Mouse (Mus musculus) testis, adult 2 months (tissue): ENCODE measurements around the gene Ctsll3. TPM values are rescaled to one million over a fixed set of nuclear protein-coding genes. Genes with fewer than 3 reads are reported as not detected.

Source experiments
- H3K27ac ChIP-seq: fragments of 200-500 bp; 2 replicates; pipeline ENCODE4 v1.5.1; 2012; ENCODE audit warnings: low read depth, low read length; ENCODE audit not compliant: control insufficient read depth, insufficient read depth
- H3K27me3 ChIP-seq: fragments of 200-500 bp; 2 replicates; pipeline ENCODE4 v1.6.1; 2012; ENCODE audit warnings: mild to moderate bottlenecking, low read length, moderate library complexity; ENCODE audit not compliant: control insufficient read depth, insufficient read depth
- H3K36me3 ChIP-seq: fragments of 200-500 bp; 2 replicates; pipeline ENCODE4 v1.6.1; 2012; ENCODE audit warnings: mild to moderate bottlenecking, low read length; ENCODE audit not compliant: control insufficient read depth, insufficient read depth
- H3K4me1 ChIP-seq: fragments of 200-500 bp; 2 replicates; pipeline ENCODE4 v1.6.1; 2012; ENCODE audit warnings: low read length; ENCODE audit not compliant: control insufficient read depth, insufficient read depth
- H3K4me3 ChIP-seq: fragments of 200-500 bp; 2 replicates; pipeline ENCODE4 v1.5.1; 2012; ENCODE audit warnings: low read depth, mild to moderate bottlenecking, low read length, moderate library complexity, mixed read lengths; ENCODE audit not compliant: control insufficient read depth
- CTCF ChIP-seq: fragments of 200-500 bp; IDR thresholded peaks from 2 replicates; pipeline ENCODE4 v1.5.1; 2012; ENCODE audit warnings: low read depth, mild to moderate bottlenecking, inconsistent platforms, low read length, moderate library complexity; ENCODE audit not compliant: control insufficient read depth, insufficient read depth, insufficient replicate concordance
- POLR2A ChIP-seq: fragments of 200-500 bp; IDR thresholded peaks from 2 replicates; pipeline ENCODE4 v1.6.1; 2012; ENCODE audit warnings: low read depth, mild to moderate bottlenecking, inconsistent platforms, low read length, moderate library complexity; ENCODE audit not compliant: control insufficient read depth
- polyA plus RNA-seq: library from polyadenylated mRNA; depleted of rRNA; stranded (reverse); fragments of >200 nt; gene quantifications from 2 replicates; pipeline ENCODE4 v1.2.3, GENCODE M21; 2012

The Ctsll3 gene
- polyA plus RNA-seq, 1 experiment: not detected

GRCm38 (mm10) chr13:60819469-60819868, 16.8 kb upstream of the Ctsll3 start:
- H3K27me3 ChIP-seq: no peaks in the 10 kb centered on the region
- H3K4me1 ChIP-seq: no peaks in the 10 kb centered on the region
- H3K27ac ChIP-seq: no peak overlapping the region
- TF ChIP-seq POLR2A (no peak), CTCF (peak; percentile 48; the same call in 1 of the 2 replicates)
- no peaks in the 10 kb centered on the region for H3K36me3 ChIP-seq
- no peak overlapping the region for H3K4me3 ChIP-seq

- H3K4me3 ChIP-seq: no peak overlapping the region
- H3K27ac ChIP-seq: no peak overlapping the region
- H3K4me1 ChIP-seq: no peaks in the 10 kb centered on the region
- H3K36me3 ChIP-seq: no peaks in the 10 kb centered on the region
- TF ChIP-seq CTCF (no peak), POLR2A (no peak)
- H3K27me3 ChIP-seq: no peaks in the 10 kb centered on the region
Observed at GRCm38 (mm10) chr13:60813722-60814121, 11.1 kb upstream of the Ctsll3 start.

- Histone ChIP-seq H3K27ac (no peak overlapping the region), H3K36me3 (no peaks in the 10 kb centered on the region), H3K4me3 (no peak overlapping the region), H3K4me1 (no peaks in the 10 kb centered on the region), H3K27me3 (no peaks in the 10 kb centered on the region)
- TF ChIP-seq POLR2A: no peak
- no peak for TF ChIP-seq CTCF
Observed at GRCm38 (mm10) chr13:60812768-60813167, 10.1 kb upstream of the Ctsll3 start.

- Histone ChIP-seq H3K27me3 (no peaks in the 10 kb centered on the region), H3K4me3 (no peak overlapping the region), H3K27ac (no peak overlapping the region), H3K4me1 (no peaks in the 10 kb centered on the region), H3K36me3 (no peaks in the 10 kb centered on the region)
- TF ChIP-seq CTCF (no peak), POLR2A (no peak)
Observed at GRCm38 (mm10) chr13:60809690-60810089, 7.0 kb upstream of the Ctsll3 start.

GRCm38 (mm10) chr13:60789466-60789865, 13.2 kb downstream of the Ctsll3 start:
- H3K4me3 ChIP-seq: no peak overlapping the region
- TF ChIP-seq POLR2A: no peak
- no peak for TF ChIP-seq CTCF
- no peak overlapping the region for H3K27ac ChIP-seq
- H3K4me1 ChIP-seq: peaks cover 7% of the 10 kb centered on the region
- H3K36me3 ChIP-seq: no peaks in the 10 kb centered on the region
- H3K27me3 ChIP-seq: no peaks in the 10 kb centered on the region

GRCm38 (mm10) chr13:60786264-60786663, 16.4 kb downstream of the Ctsll3 start, which contains the start of gene BC051665:
BC051665 (minus strand) TSS chr13:60786364.
- Histone ChIP-seq H3K27me3 (no peaks in the 10 kb centered on the region), H3K4me3 (no peak within 1 kb of the TSS), H3K4me1 (peaks cover 7% of the 10 kb centered on the region), H3K36me3 (no peaks in the 10 kb centered on the region), H3K27ac (no peak within 1 kb of the TSS)
- TF ChIP-seq CTCF (no peak), POLR2A (no peak)

- H3K4me3 ChIP-seq: no peak overlapping the region
- H3K27ac ChIP-seq: no peak overlapping the region
- no peaks in the 10 kb centered on the region for H3K27me3 ChIP-seq
- H3K36me3 ChIP-seq: no peaks in the 10 kb centered on the region
- TF ChIP-seq CTCF (no peak), POLR2A (no peak)
- H3K4me1 ChIP-seq: peaks cover 7% of the 10 kb centered on the region
Observed at GRCm38 (mm10) chr13:60783301-60783700, 19.3 kb downstream of the Ctsll3 start.

GRCm38 (mm10) chr13:60780534-60780933, 22.1 kb downstream of the Ctsll3 start:
- Histone ChIP-seq H3K4me1 (no peaks in the 10 kb centered on the region), H3K4me3 (no peak overlapping the region; the same call in 1 of the 2 replicates), H3K27ac (no peak overlapping the region), H3K27me3 (no peaks in the 10 kb centered on the region), H3K36me3 (no peaks in the 10 kb centered on the region)
- TF ChIP-seq CTCF (no peak), POLR2A (no peak)
